Mouse (Mus musculus): Measurements from ENCODE around the gene Olfr1079. TPM values are rescaled to one million over a fixed set of nuclear protein-coding genes. Genes with fewer than 3 reads are reported as not detected.
"Not testable (repeated sequence)": the region's sequence is repeated elsewhere in the genome, so short reads cannot be mapped to it uniquely, and the experiment has no call there.

The Olfr1079 gene
- total RNA-seq (2015) = not detected in 2 replicates
- not detected in 2 replicates for total RNA-seq (2017)

DNA sequence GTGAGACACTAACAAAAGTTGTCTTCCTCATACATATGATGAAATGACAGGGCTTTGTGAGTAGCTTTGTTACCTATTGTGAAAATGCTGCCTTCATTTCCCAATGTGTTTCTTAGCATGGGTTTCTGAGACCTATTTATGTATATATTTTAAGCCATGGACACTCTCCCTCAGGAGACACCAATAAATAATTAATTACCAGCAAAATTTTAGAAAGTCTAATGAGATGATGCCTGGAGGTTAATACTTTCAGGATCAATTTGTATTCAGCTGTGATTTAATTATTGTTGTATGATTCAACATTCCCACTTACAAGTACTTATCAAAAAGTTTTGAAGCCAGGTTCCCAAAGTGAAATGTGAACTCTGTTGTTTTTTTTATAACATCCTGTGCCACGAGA lies at the start of gene Olfr1079:
Gene Olfr1079 (minus strand): TSS at position 101 of the 400 bp plus-strand sequence.
- no peak for ATAC-seq (replicated peaks; ENCODE audit: poor library complexity)

DNA sequence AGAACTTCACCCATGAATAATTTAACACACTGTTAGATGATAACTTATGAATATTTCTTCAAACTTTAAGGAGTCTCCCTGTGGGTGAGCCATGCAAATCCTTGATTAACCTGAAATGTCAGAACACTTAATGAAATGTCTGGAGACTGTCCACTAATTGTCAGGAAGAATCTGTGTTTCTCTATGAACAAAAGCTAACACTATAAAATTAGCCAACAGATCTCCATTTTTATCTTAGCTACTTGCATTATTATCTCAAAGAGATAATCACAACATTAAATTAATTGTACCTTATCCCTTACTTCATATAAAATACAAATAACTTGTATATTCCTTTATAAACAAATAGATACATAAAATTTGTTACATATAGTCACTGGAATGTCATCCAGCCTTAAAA lies 15.9 kb upstream of the Olfr1079 start, which contains the start of gene Olfr1080:
Gene Olfr1080 (minus strand): TSS at position 101 of the 400 bp plus-strand sequence.
- ATAC-seq (replicated peaks; ENCODE audit: poor library complexity) = not testable (repeated sequence)

- ATAC-seq (replicated peaks; ENCODE audit: poor library complexity) = no peak
Observed at GRCm38 (mm10) chr2:86530991-86531390, 11.3 kb downstream of the Olfr1079 start.

- no peak for ATAC-seq (replicated peaks; ENCODE audit: poor library complexity)
Observed at GRCm38 (mm10) chr2:86508161-86508560, 34.1 kb downstream of the Olfr1079 start, which contains the start of gene Olfr1076. Olfr1076 (plus strand) TSS chr2:86508461.

DNA sequence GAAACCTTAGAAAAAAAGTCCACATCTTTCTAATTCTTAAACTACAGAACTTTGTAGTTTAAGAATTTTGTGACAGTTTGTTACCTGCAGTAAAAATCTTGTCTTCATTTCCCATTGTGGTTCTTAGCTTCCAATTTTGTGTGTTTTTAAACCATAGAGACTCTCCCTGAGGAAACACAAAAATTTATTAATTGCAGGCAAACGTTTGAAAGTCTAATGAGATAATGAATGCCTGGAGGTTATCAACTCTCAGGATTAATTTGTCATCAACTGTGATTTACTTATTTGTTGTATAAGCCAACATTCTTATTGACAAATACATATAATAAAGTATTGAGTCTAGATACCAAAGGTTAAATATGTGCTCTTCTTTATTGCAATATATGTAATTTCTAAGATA lies 55.0 kb downstream of the Olfr1079 start, which contains the start of gene Olfr228:
Gene Olfr228 (minus strand): TSS at position 101 of the 400 bp plus-strand sequence.
- ATAC-seq (replicated peaks; ENCODE audit: poor library complexity) = no peak

Other genes with a start within 250 kb of the Olfr1079 start
- not detected in 2 replicates for gene Olfr1053, start 227.2 kb downstream of the Olfr1079 start, total RNA-seq (2015)
- not detected in 2 replicates for gene Olfr1053, start 227.2 kb downstream of the Olfr1079 start, total RNA-seq (2017)
- gene Olfr1054, start 207.0 kb downstream of the Olfr1079 start, total RNA-seq (2015) = not detected in 2 replicates
- not detected in 2 replicates for gene Olfr1054, start 207.0 kb downstream of the Olfr1079 start, total RNA-seq (2017)
- gene Olfr1055, start 192.2 kb downstream of the Olfr1079 start, total RNA-seq (2015) = not detected in 2 replicates
- not detected in 2 replicates for gene Olfr1055, start 192.2 kb downstream of the Olfr1079 start, total RNA-seq (2017)
- gene Olfr1056, start 180.0 kb downstream of the Olfr1079 start, total RNA-seq (2015) = not detected in 2 replicates
- gene Olfr1056, start 180.0 kb downstream of the Olfr1079 start, total RNA-seq (2017) = not detected in 2 replicates
- not detected in 2 replicates for gene Olfr1057, start 164.1 kb downstream of the Olfr1079 start, total RNA-seq (2015)
- not detected in 2 replicates for gene Olfr1057, start 164.1 kb downstream of the Olfr1079 start, total RNA-seq (2017)
- gene Olfr1058, start 153.9 kb downstream of the Olfr1079 start, total RNA-seq (2015) = not detected in 2 replicates
- gene Olfr1058, start 153.9 kb downstream of the Olfr1079 start, total RNA-seq (2017) = not detected in 2 replicates
- not detected in 2 replicates for gene Olfr1061, start 128.4 kb downstream of the Olfr1079 start, total RNA-seq (2015)
- gene Olfr1061, start 128.4 kb downstream of the Olfr1079 start, total RNA-seq (2017) = not detected in 2 replicates
- not detected in 2 replicates for gene Olfr1062, start 115.7 kb downstream of the Olfr1079 start, total RNA-seq (2015)
- gene Olfr1062, start 115.7 kb downstream of the Olfr1079 start, total RNA-seq (2017) = not detected in 2 replicates
- not detected in 2 replicates for gene Olfr1065, start 91.9 kb downstream of the Olfr1079 start, total RNA-seq (2015)
- not detected in 2 replicates for gene Olfr1065, start 91.9 kb downstream of the Olfr1079 start, total RNA-seq (2017)
- gene Olfr1066, start 86.2 kb downstream of the Olfr1079 start, total RNA-seq (2015) = not detected in 2 replicates
- not detected in 2 replicates for gene Olfr1066, start 86.2 kb downstream of the Olfr1079 start, total RNA-seq (2017)
- gene Olfr228, start 55.1 kb downstream of the Olfr1079 start, total RNA-seq (2015) = not detected in 2 replicates
- gene Olfr228, start 55.1 kb downstream of the Olfr1079 start, total RNA-seq (2017) = not detected in 2 replicates
- gene Olfr1076, start 34.0 kb downstream of the Olfr1079 start, total RNA-seq (2015) = not detected in 2 replicates
- not detected in 2 replicates for gene Olfr1076, start 34.0 kb downstream of the Olfr1079 start, total RNA-seq (2017)
- gene Olfr1080, start 15.8 kb upstream of the Olfr1079 start, total RNA-seq (2015) = not detected in 2 replicates
- gene Olfr1080, start 15.8 kb upstream of the Olfr1079 start, total RNA-seq (2017) = not detected in 2 replicates
- not detected in 2 replicates for gene Olfr1082, start 56.5 kb upstream of the Olfr1079 start, total RNA-seq (2015)
- gene Olfr1082, start 56.5 kb upstream of the Olfr1079 start, total RNA-seq (2017) = not detected in 2 replicates
- not detected in 2 replicates for gene Olfr1084, start 97.2 kb upstream of the Olfr1079 start, total RNA-seq (2015)
- gene Olfr1084, start 97.2 kb upstream of the Olfr1079 start, total RNA-seq (2017) = not detected in 2 replicates
- gene Olfr1085, start 119.5 kb upstream of the Olfr1079 start, total RNA-seq (2015) = not detected in 2 replicates
- not detected in 2 replicates for gene Olfr1085, start 119.5 kb upstream of the Olfr1079 start, total RNA-seq (2017)
- not detected in 2 replicates for gene Olfr1086, start 137.6 kb upstream of the Olfr1079 start, total RNA-seq (2015)
- gene Olfr1086, start 137.6 kb upstream of the Olfr1079 start, total RNA-seq (2017) = not detected in 2 replicates
- gene Olfr1087, start 155.9 kb upstream of the Olfr1079 start, total RNA-seq (2015) = not detected in 2 replicates
- not detected in 2 replicates for gene Olfr1087, start 155.9 kb upstream of the Olfr1079 start, total RNA-seq (2017)
- gene Olfr1089, start 191.2 kb upstream of the Olfr1079 start, total RNA-seq (2015) = not detected in 2 replicates
- not detected in 2 replicates for gene Olfr1089, start 191.2 kb upstream of the Olfr1079 start, total RNA-seq (2017)
- not detected in 2 replicates for gene Olfr1090, start 216.5 kb upstream of the Olfr1079 start, total RNA-seq (2015)
- not detected in 2 replicates for gene Olfr1090, start 216.5 kb upstream of the Olfr1079 start, total RNA-seq (2017)
- not detected in 2 replicates for gene Olfr1093, start 240.0 kb upstream of the Olfr1079 start, total RNA-seq (2015)
- not detected in 2 replicates for gene Olfr1093, start 240.0 kb upstream of the Olfr1079 start, total RNA-seq (2017)

All from megakaryocyte progenitor cell, adult 5-6 weeks (primary cell).